ENCODE assay signal across 10 mouse cellular contexts in genomic region chr7:82371411-82371810, GRCm38 (mm10). TPM values are rescaled to one million over a fixed set of nuclear protein-coding genes. Genes with fewer than 3 reads are reported as not detected.
A peak's percentile ranks its signal among the peaks of the same experiment; 100 is the strongest.
DNase-seq lines count a peak whose midpoint lies in the region; ATAC-seq and TF ChIP-seq lines count a peak whose summit lies in the region.
"Had no signal": no experiment of that assay in that cellular context is flagged by ENCODE, and none has a peak within 500 bp of the region (broad histone marks: within the 10 kb centered on the region; RNA-seq: fewer than 3 reads in every experiment).

No protein-coding gene starts in this region.

- no peak for TF ChIP-seq CTCF in thymus, adult 2 months (IDR thresholded peaks at IDR 0.05; ENCODE audit: borderline replicate concordance, control insufficient read depth, extremely low read depth, insufficient read depth, low read length, poor library complexity)

- H3K27ac ChIP-seq in lung, embryonic 16.5 days (ENCODE audit: low read length): no peak overlapping the region
- no peak overlapping the region for H3K27ac ChIP-seq in thymus, adult 2 months (ENCODE audit: control insufficient read depth, insufficient read depth, low read length)
- H3K27ac ChIP-seq: neural tube, embryonic 13.5 days had no signal

- H3K36me3 ChIP-seq in lung, embryonic 16.5 days (ENCODE audit: control insufficient read depth, insufficient read depth, low read length): no peaks in the 10 kb centered on the region
- H3K36me3 ChIP-seq in thymus, adult 2 months (ENCODE audit: control insufficient read depth, insufficient read depth, low read length): no peaks in the 10 kb centered on the region
- H3K36me3 ChIP-seq: neural tube, embryonic 13.5 days had no signal

- no peaks in the 10 kb centered on the region for H3K27me3 ChIP-seq in lung, embryonic 16.5 days (ENCODE audit: control insufficient read depth, insufficient read depth, low read depth, low read length)
- no peaks in the 10 kb centered on the region for H3K27me3 ChIP-seq in thymus, adult 2 months (ENCODE audit: control insufficient read depth, insufficient read depth, low read length)
- H3K27me3 ChIP-seq: neural tube, embryonic 13.5 days had no signal

- H3K4me1 ChIP-seq in lung, embryonic 16.5 days (replicated peaks; ENCODE audit: control insufficient read depth, insufficient read depth, low read length): no peaks in the 10 kb centered on the region; the same call in 1 of the 2 replicates
- peaks cover 2% of the 10 kb centered on the region; the same call in 1 of the 2 replicates for H3K4me1 ChIP-seq in thymus, adult 2 months (replicated peaks; ENCODE audit: control insufficient read depth, insufficient read depth, low read length)
- H3K4me1 ChIP-seq: neural tube, embryonic 13.5 days had no signal

- DNase-seq in left cerebral cortex, adult 11 months (ENCODE audit: low spot score): peak; percentile 4
- no peak for DNase-seq in left cerebral cortex, postnatal 14 days (ENCODE audit: low spot score in 2 of 2)
- peak; percentile 43 for DNase-seq in adrenal gland, postnatal 10 days
- peak; percentile 80 for DNase-seq in gastrocnemius, postnatal 25 days
- no peak for DNase-seq in thymus, adult 2 months
- no peak for DNase-seq in layer of hippocampus, postnatal 25 days (ENCODE audit: extremely low spot score in 1 of 2, low spot score in 1 of 2)
- DNase-seq: liver, postnatal 0 days had no signal

- H3K9me3 ChIP-seq in lung, embryonic 16.5 days (ENCODE audit: control insufficient read depth, low read length): no peaks in the 10 kb centered on the region
- H3K9me3 ChIP-seq: neural tube, embryonic 13.5 days had no signal

- no peak overlapping the region for H3K4me3 ChIP-seq in lung, embryonic 16.5 days (ENCODE audit: low read length)
- H3K4me3 ChIP-seq in thymus, adult 2 months (ENCODE audit: control insufficient read depth, insufficient read depth, low read length): no peak overlapping the region
- H3K4me3 ChIP-seq: neural tube, embryonic 13.5 days had no signal

- ATAC-seq in lung, embryonic 16.5 days (ENCODE audit: low read depth): peak; percentile 74
- ATAC-seq in granulocyte monocyte progenitor cell, adult 5-6 weeks (replicated peaks; ENCODE audit: poor library complexity, severe bottlenecking): no peak
- ATAC-seq: liver, postnatal 0 days had no signal

- no peak for TF ChIP-seq POLR2A in thymus, adult 2 months (IDR thresholded peaks at IDR 0.05; ENCODE audit: control insufficient read depth, extremely low read depth, insufficient read depth, low read length, poor library complexity)

- 40% methylated on average over 3 of the region's 3 CpGs for WGBS in lung, embryonic 16.5 days
- WGBS in thymus, adult 2 months: 84% methylated on average over 3 of the region's 3 CpGs

- intact Hi-C loops in left cerebral cortex, postnatal 14 days (cut with DNase I): no loop called here

- H3K9ac ChIP-seq in lung, embryonic 16.5 days (ENCODE audit: low read length): no peak overlapping the region
- H3K9ac ChIP-seq: liver, postnatal 0 days; neural tube, embryonic 13.5 days had no signal

- no peak overlapping the region for H3K4me2 ChIP-seq in lung, embryonic 16.5 days (ENCODE audit: low read depth, low read length)
- H3K4me2 ChIP-seq: neural tube, embryonic 13.5 days had no signal

RNA-seq across cellular contexts. Expression of gene Adamtsl3, which starts 35.9 kb away (rescaled TPM):
- 1 to 10 TPM; 2.0 to 2.3 TPM for total RNA-seq in left cerebral cortex, postnatal 14 days (2021)
- 1 to 10 TPM; 5.0 TPM for total RNA-seq in adrenal gland, postnatal 10 days (2021)
- 1 to 10 TPM; 3.3 to 6.3 TPM for total RNA-seq in gastrocnemius, postnatal 25 days (2021)
- polyA plus RNA-seq in lung, embryonic 16.5 days (2015; fragmentation: Nextera tagmentation; extraction: Ambion mirVana): 2.4 and 2.5 TPM in 2 replicates
- polyA plus RNA-seq in thymus, adult 2 months (2012; rRNA removed): 0.51 and 0.60 TPM in 2 replicates
- 1 to 10 TPM; 1.5 to 1.8 TPM for total RNA-seq in layer of hippocampus, postnatal 25 days (2021)
- 0.21 TPM in 1 of 2 replicates, not detected in the other for total RNA-seq in granulocyte monocyte progenitor cell, adult 5-6 weeks (2014; fragmentation: Nextera tagmentation)
- total RNA-seq in granulocyte monocyte progenitor cell, adult 5-6 weeks (2017): not detected in 2 replicates

Comparison
In these comparisons a context has a peak if more than half of its experiments do, and no peak if none do; other contexts are left out.
1. DNase-seq: peak in left cerebral cortex, adult 11 months (single experiment), adrenal gland, postnatal 10 days (single experiment) and gastrocnemius, postnatal 25 days (single experiment); none in left cerebral cortex, postnatal 14 days (0 of 2), thymus, adult 2 months (single experiment) and layer of hippocampus, postnatal 25 days (0 of 2).